Mouse (Mus musculus) forebrain, postnatal 0 days (tissue): ENCODE measurements around the gene Plin4. TPM values are rescaled to one million over a fixed set of nuclear protein-coding genes. Genes with fewer than 3 reads are reported as not detected.

Experiments used
- ATAC-seq: fragments of 200-750 bp; cut with Nextera tagmentation; 2 replicates; pipeline ENCODE4 v1.8.0; 2017; ENCODE audit warnings: mild to moderate bottlenecking, moderate library complexity
- DNase-seq: peaks from one replicate; pipeline ENCODE4 v3.0.0-alpha.2; 2015
- H3K27ac ChIP-seq: fragments of 300-500 bp; sonication (generic); 2 replicates; pipeline ENCODE4 v1.5.1; 2014; ENCODE audit warnings: low read depth, mild to moderate bottlenecking, antibody characterized with exemption, low read length, moderate library complexity, mixed read lengths
- H3K27me3 ChIP-seq: fragments of 300-500 bp; sonication (generic); 2 replicates; pipeline ENCODE4 v1.6.1; 2014; ENCODE audit warnings: mild to moderate bottlenecking, low read length, mixed read lengths; ENCODE audit not compliant: insufficient read depth
- H3K36me3 ChIP-seq: fragments of 300-500 bp; sonication (generic); 2 replicates; pipeline ENCODE4 v1.6.1; 2014; ENCODE audit warnings: mild to moderate bottlenecking, moderate library complexity; ENCODE audit not compliant: insufficient read depth
- H3K4me1 ChIP-seq: fragments of 300-500 bp; sonication (generic); 2 replicates; pipeline ENCODE4 v1.6.1; 2014; ENCODE audit warnings: antibody characterized with exemption; ENCODE audit not compliant: insufficient read depth
- H3K4me2 ChIP-seq: fragments of 300-500 bp; sonication (generic); 2 replicates; pipeline ENCODE4 v1.6.1; 2014; ENCODE audit warnings: low read depth, mild to moderate bottlenecking, moderate library complexity
- H3K4me3 ChIP-seq: fragments of 300-500 bp; sonication (generic); 2 replicates; pipeline ENCODE4 v1.5.1; 2014; ENCODE audit warnings: low read depth, low read length, mixed read lengths
- H3K9ac ChIP-seq: fragments of 300-500 bp; sonication (generic); 2 replicates; pipeline ENCODE4 v1.6.1; 2014; ENCODE audit warnings: mild to moderate bottlenecking
- H3K9me3 ChIP-seq: fragments of 300-500 bp; sonication (generic); 2 replicates; pipeline ENCODE4 v1.6.1; 2016; ENCODE audit warnings: low read length
- CTCF ChIP-seq: sonication (generic); IDR thresholded peaks from 2 replicates; pipeline ENCODE4 v1.5.1; 2016; ENCODE audit warnings: antibody characterized with exemption, control low read depth, low read depth
- WGBS: fragments of 180-500 bp; shearing (Covaris S2); extraction: QIAGEN DNeasy Blood & Tissue Kit; methylation state at CpG from one replicate; pipeline ENCODE4 v1.1.7; 2014; 5-methylcytosine and 5-hydroxymethylcytosine counted together
- polyA plus RNA-seq: library from polyadenylated mRNA; unstranded; fragments of >200 nt; fragmentation: Nextera tagmentation; extraction: Ambion mirVana; gene quantifications from 2 replicates; pipeline ENCODE4 v1.2.1, GENCODE M21; 2015
- total RNA-seq: library from RNA; depleted of rRNA; stranded (reverse); fragments of >200 nt; gene quantifications from 2 replicates; pipeline ENCODE4 v1.2.3, GENCODE M21; 2014

Gene Plin4
- total and polyA plus RNA-seq, 2 experiments from 2014 or later = 0.02 to 0.52 TPM

DNA sequence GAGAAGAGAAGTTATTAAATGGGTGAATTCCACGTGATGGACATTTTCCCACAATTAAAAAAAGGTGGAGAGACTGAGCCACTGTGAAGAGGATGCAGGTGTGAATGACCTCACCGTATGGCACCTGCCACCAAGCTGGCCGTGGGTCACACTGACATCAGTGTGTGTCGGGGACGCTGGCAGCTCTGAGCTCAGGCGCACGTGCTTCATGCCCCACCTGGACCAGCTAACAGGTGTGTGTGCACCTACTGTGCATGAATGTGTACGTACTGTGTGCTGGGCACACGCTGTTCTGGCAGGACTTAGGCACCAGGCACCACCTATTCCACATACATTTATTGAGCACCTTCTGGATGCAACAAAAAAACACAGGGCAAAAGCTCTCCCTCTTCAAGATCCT, 34.9 kb upstream of the Plin4 start:
- no peak overlapping the region for H3K27ac ChIP-seq
- H3K9me3 ChIP-seq = no peaks in the 10 kb centered on the region
- DNase-seq (no peak), ATAC-seq (no peak)
- 70% methylated on average over 9 of the region's 9 CpGs for WGBS
- H3K4me2 ChIP-seq = no peak overlapping the region
- no peaks in the 10 kb centered on the region for H3K36me3 ChIP-seq
- no peak for TF ChIP-seq CTCF
- no peak overlapping the region for H3K9ac ChIP-seq
- no peak overlapping the region for H3K4me3 ChIP-seq
- no peaks in the 10 kb centered on the region for H3K4me1 ChIP-seq
- peaks cover 3% of the 10 kb centered on the region; the same call in 1 of the 2 replicates for H3K27me3 ChIP-seq

- H3K9me3 ChIP-seq = no peaks in the 10 kb centered on the region
- H3K4me3 ChIP-seq = peak overlapping the region; percentile 47
- peaks cover 6% of the 10 kb centered on the region; the same call in 1 of the 2 replicates for H3K4me1 ChIP-seq
- H3K4me2 ChIP-seq = peak overlapping the region; percentile 73
- ATAC-seq = peak; percentile 53
- no peak for TF ChIP-seq CTCF
- peak overlapping the region; percentile 57 for H3K9ac ChIP-seq
- no peaks in the 10 kb centered on the region for H3K27me3 ChIP-seq
- 0 out of 2 replicates have a peak, but pooled peaks cover 2% of the 10 kb centered on the region for H3K36me3 ChIP-seq
- H3K27ac ChIP-seq = no peak overlapping the region
- WGBS = 1% methylated on average over 42 of the region's 47 CpGs
- peak; percentile 75 for DNase-seq
Measured at GRCm38 (mm10) chr17:56141702-56142605, 32.4 kb upstream of the Plin4 start.

GRCm38 (mm10) chr17:56139858-56140595, 30.4 kb upstream of the Plin4 start, which contains the start of gene Sema6b:
TSS of gene Sema6b (minus strand) at chr17:56140343.
- no peaks in the 10 kb centered on the region for H3K27me3 ChIP-seq
- H3K4me1 ChIP-seq = peaks cover 6% of the 10 kb centered on the region; the same call in 1 of the 2 replicates
- peak within 1 kb of the TSS; percentile 95 for H3K4me3 ChIP-seq
- 0 out of 2 replicates have a peak, but pooled peaks cover 5% of the 10 kb centered on the region for H3K36me3 ChIP-seq
- peak; percentile 41 for TF ChIP-seq CTCF
- H3K9me3 ChIP-seq = no peaks in the 10 kb centered on the region
- DNase-seq (peak; percentile 86), ATAC-seq (peak; percentile 64)
- WGBS = 1% methylated on average over 76 of the region's 79 CpGs
- H3K9ac ChIP-seq = peak within 1 kb of the TSS; percentile 96
- H3K27ac ChIP-seq = peak within 1 kb of the TSS; percentile 82
- H3K4me2 ChIP-seq = peak within 1 kb of the TSS; percentile 71

DNA sequence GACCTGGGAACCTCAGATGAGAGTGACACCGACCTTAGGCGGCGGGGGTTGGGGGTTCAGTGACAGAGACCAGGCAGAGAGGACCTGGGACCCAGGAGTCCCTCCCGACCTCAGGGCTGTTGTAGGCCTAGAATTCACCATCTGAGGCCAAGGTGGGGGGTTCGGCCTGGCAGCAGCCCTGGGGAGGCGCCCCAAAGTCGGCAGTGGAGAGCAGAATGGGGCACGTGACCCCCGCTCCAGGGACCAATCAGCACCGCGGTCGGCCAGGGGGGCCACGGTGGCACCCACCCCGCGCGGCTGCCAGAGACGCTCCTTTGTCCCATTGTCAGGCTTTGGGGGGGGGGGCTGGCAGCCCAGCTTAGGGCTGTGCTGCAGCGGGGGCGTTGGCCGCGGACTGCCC, 29.8 kb upstream of the Plin4 start:
- 0 out of 2 replicates have a peak, but pooled peaks cover 5% of the 10 kb centered on the region for H3K36me3 ChIP-seq
- peak overlapping the region; percentile 71 for H3K4me2 ChIP-seq
- H3K9ac ChIP-seq = peak overlapping the region; percentile 96
- DNase-seq = peak; percentile 64
- H3K27ac ChIP-seq = 0 out of 2 replicates have a peak overlapping the region, but pooled peaks have one; percentile 82
- H3K9me3 ChIP-seq = no peaks in the 10 kb centered on the region
- 5% methylated on average over 14 of the region's 21 CpGs for WGBS
- no peak for TF ChIP-seq CTCF
- no peaks in the 10 kb centered on the region for H3K27me3 ChIP-seq
- H3K4me3 ChIP-seq = peak overlapping the region; percentile 95
- peaks cover 6% of the 10 kb centered on the region; the same call in 1 of the 2 replicates for H3K4me1 ChIP-seq
- ATAC-seq = peak; percentile 47

GRCm38 (mm10) chr17:56137839-56138613, 28.4 kb upstream of the Plin4 start:
- DNase-seq = no peak
- H3K4me2 ChIP-seq = peak overlapping the region; percentile 71
- 0 out of 2 replicates have a peak, but pooled peaks cover 5% of the 10 kb centered on the region for H3K36me3 ChIP-seq
- peaks cover 6% of the 10 kb centered on the region; the same call in 1 of the 2 replicates for H3K4me1 ChIP-seq
- H3K27ac ChIP-seq = no peak overlapping the region
- WGBS = 16% methylated on average over 25 of the region's 25 CpGs
- peak overlapping the region; percentile 96; the same call in 1 of the 2 replicates for H3K9ac ChIP-seq
- no peak for TF ChIP-seq CTCF
- peak overlapping the region; percentile 95; the same call in 1 of the 2 replicates for H3K4me3 ChIP-seq
- ATAC-seq = no peak
- H3K9me3 ChIP-seq = no peaks in the 10 kb centered on the region
- no peaks in the 10 kb centered on the region for H3K27me3 ChIP-seq

DNA sequence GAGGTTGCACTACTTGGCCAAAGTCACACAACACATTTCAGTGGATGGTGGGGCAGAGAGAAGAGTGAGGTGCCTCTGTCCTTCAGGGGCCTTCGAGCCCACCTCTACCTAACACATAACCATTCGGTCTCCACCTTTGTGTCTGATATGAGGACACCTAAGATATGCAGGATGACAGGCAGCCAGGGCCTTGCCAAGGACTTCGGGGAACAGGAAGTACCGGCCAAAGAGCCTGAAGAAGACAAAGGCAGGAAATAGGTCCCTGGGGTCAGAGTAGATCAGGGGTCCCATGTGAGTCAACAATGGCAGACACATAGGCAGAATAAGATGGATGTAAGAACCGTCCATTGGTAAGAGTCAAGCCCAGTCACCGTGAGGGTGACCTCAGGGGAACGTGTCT, 27.0 kb upstream of the Plin4 start:
- Histone ChIP-seq H3K4me2 (no peak overlapping the region), H3K9ac (no peak overlapping the region), H3K36me3 (0 out of 2 replicates have a peak, but pooled peaks cover 5% of the 10 kb centered on the region), H3K27me3 (no peaks in the 10 kb centered on the region), H3K27ac (no peak overlapping the region), H3K9me3 (no peaks in the 10 kb centered on the region), H3K4me3 (no peak overlapping the region), H3K4me1 (peaks cover 6% of the 10 kb centered on the region; the same call in 1 of the 2 replicates)
- DNase-seq (no peak), ATAC-seq (no peak)
- 93% methylated on average over 7 of the region's 7 CpGs for WGBS
- TF ChIP-seq CTCF = no peak
